Mouse (Mus musculus) liver, embryonic 15.5 days (tissue): ENCODE results near the gene Mettl16. TPM values are rescaled to one million over a fixed set of nuclear protein-coding genes. Genes with fewer than 3 reads are reported as not detected.
"Not testable (repeated sequence)": the region's sequence is repeated elsewhere in the genome, so short reads cannot be mapped to it uniquely, and the experiment has no call there.

ENCODE experiments used
- ATAC-seq: fragments of 200-750 bp; cut with Nextera tagmentation; 2 replicates; pipeline ENCODE4 v1.8.0; 2017; ENCODE audit warnings: moderate number of reproducible peaks, mild to moderate bottlenecking, moderate library complexity; ENCODE audit not compliant: insufficient read depth
- H3K27ac ChIP-seq: fragments of 300-500 bp; sonication (generic); replicated peaks from 2 replicates; pipeline ENCODE4 v1.5.1; 2015; ENCODE audit warnings: mild to moderate bottlenecking, inconsistent platforms
- H3K27me3 ChIP-seq: fragments of 300-500 bp; sonication (generic); 2 replicates; pipeline ENCODE4 v1.6.1; 2015; ENCODE audit warnings: mild to moderate bottlenecking, inconsistent platforms
- H3K36me3 ChIP-seq: fragments of 300-500 bp; sonication (generic); replicated peaks from 2 replicates; pipeline ENCODE4 v1.6.1; 2015; ENCODE audit warnings: moderate library complexity, mild to moderate bottlenecking, inconsistent platforms
- H3K4me1 ChIP-seq: fragments of 300-500 bp; sonication (generic); replicated peaks from 2 replicates; pipeline ENCODE4 v1.6.1; 2015; ENCODE audit warnings: inconsistent platforms
- H3K4me2 ChIP-seq: fragments of 300-500 bp; sonication (generic); 2 replicates; pipeline ENCODE4 v1.6.1; 2015; ENCODE audit warnings: moderate library complexity, mild to moderate bottlenecking, inconsistent platforms
- H3K4me3 ChIP-seq: fragments of 300-500 bp; sonication (generic); replicated peaks from 2 replicates; pipeline ENCODE4 v1.5.1; 2015; ENCODE audit warnings: mild to moderate bottlenecking, inconsistent platforms
- H3K9ac ChIP-seq: fragments of 300-500 bp; sonication (generic); 2 replicates; pipeline ENCODE4 v1.6.1; 2015; ENCODE audit warnings: moderate library complexity, mild to moderate bottlenecking, inconsistent platforms
- H3K9me3 ChIP-seq: fragments of 300-500 bp; sonication (generic); replicated peaks from 2 replicates; pipeline ENCODE4 v1.6.1; 2016; ENCODE audit warnings: inconsistent platforms
- WGBS: fragments of 180-500 bp; shearing (Covaris S2); methylation state at CpG from one replicate; pipeline ENCODE4 v1.1.7; 2015; ENCODE audit warnings: mixed read lengths; ENCODE audit not compliant: insufficient replicate concordance; 5-methylcytosine and 5-hydroxymethylcytosine counted together
- polyA plus RNA-seq: library from polyadenylated mRNA; unstranded; fragments of >200 nt; fragmentation: Nextera tagmentation; extraction: Ambion mirVana; gene quantifications from 2 replicates; pipeline ENCODE4 v1.2.1, GENCODE M21; 2015

Mettl16 gene
- polyA plus RNA-seq, 1 experiment from 2014 or later = 18.4 TPM

GRCm38 (mm10) chr11:74792874-74793273, 22.2 kb downstream of the Mettl16 start:
- H3K36me3 ChIP-seq = peaks cover 74% of the 10 kb centered on the region
- H3K4me3 ChIP-seq = no peak overlapping the region
- WGBS = 79% methylated on average over 4 of the region's 4 CpGs
- no peaks in the 10 kb centered on the region for H3K27me3 ChIP-seq
- no peak overlapping the region for H3K9ac ChIP-seq
- H3K4me1 ChIP-seq = no peaks in the 10 kb centered on the region
- no peak overlapping the region for H3K27ac ChIP-seq
- no peaks in the 10 kb centered on the region for H3K9me3 ChIP-seq
- no peak overlapping the region for H3K4me2 ChIP-seq
- ATAC-seq = no peak

- Histone ChIP-seq H3K4me2 (no peak overlapping the region), H3K4me3 (no peak overlapping the region), H3K36me3 (peaks cover 66% of the 10 kb centered on the region), H3K9ac (no peak overlapping the region), H3K27me3 (no peaks in the 10 kb centered on the region), H3K4me1 (no peaks in the 10 kb centered on the region), H3K9me3 (no peaks in the 10 kb centered on the region), H3K27ac (no peak overlapping the region)
- 67% methylated on average over 4 of the region's 4 CpGs for WGBS
- ATAC-seq = no peak
Observed at GRCm38 (mm10) chr11:74800658-74801057, 30.0 kb downstream of the Mettl16 start.

GRCm38 (mm10) chr11:74804081-74804627, 33.5 kb downstream of the Mettl16 start:
- H3K27ac ChIP-seq = no peak overlapping the region
- WGBS = 77% methylated on average over 3 of the region's 3 CpGs
- no peak overlapping the region for H3K4me2 ChIP-seq
- H3K4me3 ChIP-seq = no peak overlapping the region
- H3K9ac ChIP-seq = no peak overlapping the region
- no peaks in the 10 kb centered on the region for H3K9me3 ChIP-seq
- H3K36me3 ChIP-seq = peaks cover 60% of the 10 kb centered on the region
- no peaks in the 10 kb centered on the region for H3K4me1 ChIP-seq
- no peaks in the 10 kb centered on the region for H3K27me3 ChIP-seq
- ATAC-seq = no peak

GRCm38 (mm10) chr11:74807246-74807882, 36.7 kb downstream of the Mettl16 start:
- Histone ChIP-seq H3K9me3 (no peaks in the 10 kb centered on the region), H3K4me2 (no peak overlapping the region), H3K27me3 (no peaks in the 10 kb centered on the region), H3K4me1 (peaks cover 8% of the 10 kb centered on the region; the same call in 1 of the 2 replicates), H3K27ac (no peak overlapping the region), H3K36me3 (peaks cover 53% of the 10 kb centered on the region), H3K9ac (no peak overlapping the region), H3K4me3 (no peak overlapping the region)
- 69% methylated on average over 6 of the region's 6 CpGs for WGBS
- no peak for ATAC-seq

GRCm38 (mm10) chr11:74808251-74808853, 37.7 kb downstream of the Mettl16 start:
- Histone ChIP-seq H3K4me1 (peaks cover 8% of the 10 kb centered on the region; the same call in 1 of the 2 replicates), H3K4me3 (no peak overlapping the region), H3K36me3 (peaks cover 50% of the 10 kb centered on the region), H3K27me3 (no peaks in the 10 kb centered on the region), H3K9ac (no peak overlapping the region), H3K27ac (no peak overlapping the region), H3K9me3 (no peaks in the 10 kb centered on the region), H3K4me2 (no peak overlapping the region)
- 82% methylated on average over 6 of the region's 6 CpGs for WGBS
- ATAC-seq = no peak

GRCm38 (mm10) chr11:74810134-74810533, 39.5 kb downstream of the Mettl16 start:
- Histone ChIP-seq H3K27ac (no peak overlapping the region), H3K9ac (no peak overlapping the region), H3K9me3 (no peaks in the 10 kb centered on the region), H3K4me2 (no peak overlapping the region), H3K27me3 (no peaks in the 10 kb centered on the region), H3K4me3 (no peak overlapping the region), H3K36me3 (peaks cover 36% of the 10 kb centered on the region), H3K4me1 (peaks cover 8% of the 10 kb centered on the region; the same call in 1 of the 2 replicates)
- ATAC-seq = no peak

- not testable (repeated sequence) for H3K9ac ChIP-seq, ATAC-seq, H3K4me1 ChIP-seq, H3K27ac ChIP-seq, H3K9me3 ChIP-seq, H3K27me3 ChIP-seq, H3K4me2 ChIP-seq, H3K4me3 ChIP-seq
- WGBS = 85% methylated on average over 3 of the region's 3 CpGs
- peaks cover 28% of the 10 kb centered on the region for H3K36me3 ChIP-seq
Observed at GRCm38 (mm10) chr11:74811027-74811426, 40.4 kb downstream of the Mettl16 start.

- Histone ChIP-seq H3K27me3 (no peaks in the 10 kb centered on the region), H3K27ac (no peak overlapping the region), H3K4me1 (peaks cover 8% of the 10 kb centered on the region; the same call in 1 of the 2 replicates), H3K36me3 (peaks cover 28% of the 10 kb centered on the region), H3K9ac (no peak overlapping the region), H3K9me3 (no peaks in the 10 kb centered on the region), H3K4me3 (no peak overlapping the region), H3K4me2 (no peak overlapping the region)
- no peak for ATAC-seq
- 80% methylated on average over 5 of the region's 5 CpGs for WGBS
Observed at GRCm38 (mm10) chr11:74811538-74811937, 40.9 kb downstream of the Mettl16 start.

GRCm38 (mm10) chr11:74815795-74816194, 45.2 kb downstream of the Mettl16 start:
- peaks cover 8% of the 10 kb centered on the region; the same call in 1 of the 2 replicates for H3K4me1 ChIP-seq
- H3K36me3 ChIP-seq = peaks cover 27% of the 10 kb centered on the region
- ATAC-seq = no peak
- H3K4me2 ChIP-seq = no peak overlapping the region
- H3K4me3 ChIP-seq = no peak overlapping the region
- no peaks in the 10 kb centered on the region for H3K9me3 ChIP-seq
- H3K27ac ChIP-seq = no peak overlapping the region
- H3K27me3 ChIP-seq = no peaks in the 10 kb centered on the region
- H3K9ac ChIP-seq = no peak overlapping the region

GRCm38 (mm10) chr11:74820921-74821320, 50.3 kb downstream of the Mettl16 start:
- H3K27me3 ChIP-seq = no peaks in the 10 kb centered on the region
- ATAC-seq = no peak
- H3K9me3 ChIP-seq = no peaks in the 10 kb centered on the region
- 50% methylated on average over 1 of the region's 1 CpGs for WGBS
- no peak overlapping the region for H3K4me3 ChIP-seq
- no peak overlapping the region for H3K9ac ChIP-seq
- H3K27ac ChIP-seq = no peak overlapping the region
- peaks cover 5% of the 10 kb centered on the region for H3K4me1 ChIP-seq
- H3K4me2 ChIP-seq = no peak overlapping the region
- H3K36me3 ChIP-seq = peaks cover 23% of the 10 kb centered on the region

- Histone ChIP-seq H3K36me3 (peaks cover 20% of the 10 kb centered on the region), H3K9ac (no peak overlapping the region), H3K27me3 (no peaks in the 10 kb centered on the region), H3K4me3 (no peak overlapping the region), H3K27ac (no peak overlapping the region), H3K4me1 (peaks cover 10% of the 10 kb centered on the region), H3K4me2 (no peak overlapping the region), H3K9me3 (no peaks in the 10 kb centered on the region)
- 42% methylated on average over 1 of the region's 1 CpGs for WGBS
- ATAC-seq = no peak
Observed at GRCm38 (mm10) chr11:74821463-74821862, 50.8 kb downstream of the Mettl16 start.
